Mouse (Mus musculus) embryonic fibroblast, embryonic 13.5 days (primary cell): Measurements from ENCODE around the gene Foxc1.

Experiments
- CTCF ChIP-seq: IDR thresholded peaks from 2 replicates; pipeline ENCODE4 v1.5.1; 2011; ENCODE audit warnings: mild to moderate bottlenecking, control low read depth, low read length, moderate library complexity, borderline replicate concordance; ENCODE audit not compliant: insufficient read depth
- POLR2A ChIP-seq: IDR thresholded peaks from 2 replicates; pipeline ENCODE4 v1.6.1; 2011; ENCODE audit warnings: low read depth, mild to moderate bottlenecking, control low read depth, low read length, moderate library complexity

- TF ChIP-seq CTCF (no peak), POLR2A (no peak)
Measured at GRCm38 (mm10) chr13:31825180-31825579, 18.7 kb downstream of the Foxc1 start.
